Mouse (Mus musculus): Measurements from ENCODE around the gene Msl1.

The Msl1 gene

GRCm38 (mm10) chr11:98846016-98846415, 50.7 kb downstream of the Msl1 start:
- no peak for DNase-seq (ENCODE audit: low spot score)

- DNase-seq (ENCODE audit: low spot score), result no peak
These were observed 51.7 kb downstream of the Msl1 start for GRCm38 (mm10) chr11:98846865-98847604.

GRCm38 (mm10) chr11:98849196-98849894, 54.0 kb downstream of the Msl1 start:
- no peak for DNase-seq (ENCODE audit: low spot score)

- DNase-seq (ENCODE audit: low spot score), result no peak
These were observed 55.1 kb downstream of the Msl1 start for GRCm38 (mm10) chr11:98850100-98851093.

- DNase-seq (ENCODE audit: low spot score), result no peak
These were observed 58.8 kb downstream of the Msl1 start for GRCm38 (mm10) chr11:98854116-98854515.

- DNase-seq (ENCODE audit: low spot score), result no peak
These were observed 59.3 kb downstream of the Msl1 start for GRCm38 (mm10) chr11:98854659-98855058.
